Mouse (Mus musculus) lung, embryonic 15.5 days (tissue): ENCODE results near the gene Runx2. TPM values are rescaled to one million over a fixed set of nuclear protein-coding genes. Genes with fewer than 3 reads are reported as not detected.

Experiments
- ATAC-seq: fragments of 200-750 bp; cut with Nextera tagmentation; 2 replicates; pipeline ENCODE4 v1.8.0; 2017; ENCODE audit warnings: moderate number of reproducible peaks, borderline replicate concordance; ENCODE audit not compliant: low FRiP score, low TSS enrichment; ENCODE audit errors: extremely low read depth
- H3K27ac ChIP-seq: fragments of 300-500 bp; sonication (generic); 2 replicates; pipeline ENCODE4 v1.5.1; 2015; ENCODE audit warnings: moderate library complexity, mild to moderate bottlenecking, inconsistent platforms
- H3K27me3 ChIP-seq: fragments of 300-500 bp; sonication (generic); 2 replicates; pipeline ENCODE4 v1.6.1; 2015; ENCODE audit warnings: inconsistent platforms
- H3K36me3 ChIP-seq: fragments of 300-500 bp; sonication (generic); 2 replicates; pipeline ENCODE4 v1.6.1; 2015; ENCODE audit warnings: inconsistent platforms
- H3K4me1 ChIP-seq: fragments of 300-500 bp; sonication (generic); 2 replicates; pipeline ENCODE4 v1.6.1; 2015; ENCODE audit warnings: inconsistent platforms
- H3K4me2 ChIP-seq: fragments of 300-500 bp; sonication (generic); 2 replicates; pipeline ENCODE4 v1.6.1; 2015; ENCODE audit warnings: inconsistent platforms, mild to moderate bottlenecking, moderate library complexity
- H3K4me3 ChIP-seq: fragments of 300-500 bp; sonication (generic); 2 replicates; pipeline ENCODE4 v1.5.1; 2015; ENCODE audit warnings: mild to moderate bottlenecking, inconsistent platforms
- H3K9ac ChIP-seq: fragments of 300-500 bp; sonication (generic); 2 replicates; pipeline ENCODE4 v1.6.1; 2015; ENCODE audit warnings: inconsistent platforms
- H3K9me3 ChIP-seq: fragments of 300-500 bp; sonication (generic); 2 replicates; pipeline ENCODE4 v1.6.1; 2016; ENCODE audit warnings: inconsistent platforms
- WGBS: fragments of 180-500 bp; shearing (Covaris S2); methylation state at CpG from one replicate; pipeline ENCODE4 v1.1.7; 2015; 5-methylcytosine and 5-hydroxymethylcytosine counted together
- polyA plus RNA-seq: library from polyadenylated mRNA; unstranded; fragments of >200 nt; fragmentation: Nextera tagmentation; extraction: Ambion mirVana; gene quantifications from 2 replicates; pipeline ENCODE4 v1.2.1, GENCODE M21; 2015

Gene Runx2
- polyA plus RNA-seq, 1 experiment from 2014 or later: 0.80 TPM

DNA sequence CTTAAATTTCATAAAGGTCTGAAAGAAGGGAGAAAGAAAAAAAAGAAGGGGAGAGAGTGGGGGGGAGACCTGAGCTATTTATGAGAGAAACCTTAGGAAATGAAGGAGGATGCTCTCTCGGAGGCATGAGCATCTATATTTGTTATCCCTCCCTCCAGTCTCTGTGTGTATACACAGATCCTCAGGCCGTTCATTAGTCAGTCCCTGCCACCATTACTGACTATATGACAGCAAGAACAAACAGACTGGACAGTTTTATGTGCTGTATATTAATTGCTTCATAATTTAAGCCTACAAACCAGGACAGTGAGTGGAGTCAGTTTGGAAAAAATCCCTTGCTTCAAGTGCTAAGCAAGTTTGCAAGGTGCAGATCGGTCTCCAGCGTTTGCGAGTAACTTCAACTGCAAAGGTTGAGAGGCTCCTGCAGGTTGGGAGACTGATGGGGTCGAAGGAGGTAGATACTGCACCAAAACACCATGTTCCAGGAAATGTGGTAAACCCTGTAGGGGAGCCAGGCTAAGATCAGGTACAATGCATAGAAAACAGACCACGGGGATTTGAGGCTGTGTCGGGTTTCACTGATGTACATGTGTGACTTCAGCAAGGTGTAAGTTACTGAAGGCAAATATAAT lies 248.6 kb downstream of the Runx2 start:
- ATAC-seq: 0 out of 2 replicates have a peak, but pooled peaks have one; percentile 31
- peaks cover 85% of the 10 kb centered on the region for H3K27me3 ChIP-seq

DNA sequence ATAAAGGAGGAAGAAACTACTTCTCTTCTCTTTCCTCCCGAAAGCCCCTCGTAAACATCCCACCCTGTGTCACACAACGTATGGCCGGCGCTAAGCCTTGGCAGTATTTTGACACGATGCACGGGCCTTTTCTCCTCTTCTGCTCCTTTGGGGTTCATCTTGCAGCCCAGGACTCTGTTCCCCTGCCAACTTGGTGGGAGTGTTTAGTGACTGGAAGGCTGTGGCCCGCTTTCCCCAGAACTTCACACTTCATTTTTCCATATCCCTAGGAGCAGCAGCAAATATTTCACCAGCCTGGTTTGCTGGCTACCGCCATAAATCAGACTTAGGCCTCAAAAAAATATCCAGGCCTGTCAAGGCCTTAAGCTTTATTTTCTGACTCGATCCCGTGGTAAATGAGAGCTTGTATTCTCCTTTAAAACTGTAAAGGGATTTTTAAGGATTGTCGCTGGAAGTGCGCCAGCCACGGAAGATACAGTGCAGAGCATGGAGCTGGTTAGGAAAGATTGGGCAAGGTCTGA lies 249.2 kb downstream of the Runx2 start:
- H3K27me3 ChIP-seq: peaks cover 85% of the 10 kb centered on the region

More for the DNA sequence above, 248.6 kb downstream of the Runx2 start:
- Histone ChIP-seq H3K36me3 (no peaks in the 10 kb centered on the region), H3K4me3 (no peak overlapping the region), H3K27ac (no peak overlapping the region), H3K4me1 (no peaks in the 10 kb centered on the region), H3K4me2 (no peak overlapping the region), H3K9me3 (no peaks in the 10 kb centered on the region), H3K9ac (no peak overlapping the region)
- 41% methylated on average over 8 of the region's 8 CpGs for WGBS

DNA sequence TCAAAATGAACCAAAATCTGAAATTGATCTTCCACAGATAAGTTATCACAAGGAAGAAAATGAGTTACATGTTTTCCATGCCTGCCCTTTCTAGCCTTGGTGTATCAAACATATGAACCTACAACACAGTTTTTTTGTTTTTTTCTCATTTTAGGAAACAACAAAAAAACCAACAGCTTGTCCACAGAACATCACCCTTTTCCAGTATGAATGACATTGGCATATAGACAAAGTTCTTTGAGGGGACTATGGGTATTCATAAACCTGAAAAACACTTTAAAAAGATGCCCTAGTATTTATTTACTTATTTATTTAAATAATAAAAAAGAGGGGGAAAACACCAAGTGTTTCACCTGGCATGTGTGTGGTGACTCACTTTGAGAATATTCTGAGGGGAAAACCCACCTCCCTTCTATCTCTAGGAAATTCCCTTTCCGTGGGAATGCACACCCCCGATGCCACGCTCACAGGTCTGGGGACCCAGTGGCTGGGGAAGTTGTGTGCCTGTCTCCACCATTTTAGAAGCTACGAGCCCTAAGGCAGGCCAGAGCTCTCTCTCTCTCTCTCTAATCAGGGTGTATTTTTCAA lies 249.9 kb downstream of the Runx2 start:
- H3K27ac ChIP-seq: no peak overlapping the region
- no peaks in the 10 kb centered on the region for H3K4me1 ChIP-seq
- H3K4me2 ChIP-seq: no peak overlapping the region
- H3K27me3 ChIP-seq: peaks cover 85% of the 10 kb centered on the region
- H3K4me3 ChIP-seq: no peak overlapping the region
- 67% methylated on average over 4 of the region's 4 CpGs for WGBS
- no peak for ATAC-seq
- H3K9ac ChIP-seq: no peak overlapping the region
- no peaks in the 10 kb centered on the region for H3K36me3 ChIP-seq
- H3K9me3 ChIP-seq: no peaks in the 10 kb centered on the region

More for the DNA sequence above, 249.2 kb downstream of the Runx2 start:
- H3K4me2 ChIP-seq: no peak overlapping the region
- H3K27ac ChIP-seq: no peak overlapping the region
- no peak overlapping the region for H3K4me3 ChIP-seq
- no peaks in the 10 kb centered on the region for H3K36me3 ChIP-seq
- WGBS: 34% methylated on average over 14 of the region's 14 CpGs
- peak; percentile 82; the same call in 1 of the 2 replicates for ATAC-seq
- H3K4me1 ChIP-seq: no peaks in the 10 kb centered on the region
- no peaks in the 10 kb centered on the region for H3K9me3 ChIP-seq
- H3K9ac ChIP-seq: no peak overlapping the region

DNA sequence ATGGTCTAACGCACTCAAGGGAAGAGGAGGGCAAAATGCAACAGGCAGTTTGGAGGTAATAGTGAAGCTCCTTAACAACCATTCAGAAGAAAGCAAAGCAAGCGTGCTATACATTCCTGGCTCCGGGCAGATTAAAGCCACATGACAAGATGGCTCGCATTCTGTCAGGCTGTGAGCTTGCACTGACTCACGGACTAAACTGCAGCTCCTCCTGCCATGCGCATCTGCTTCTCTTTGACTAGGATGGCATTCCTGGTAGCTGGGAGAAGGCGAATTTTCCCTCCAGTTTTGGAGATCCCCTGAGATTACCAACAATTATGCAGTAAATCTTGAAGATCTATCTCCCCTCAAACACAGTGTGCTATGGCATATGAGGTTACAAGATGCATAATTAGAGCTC lies 254.6 kb downstream of the Runx2 start:
- Histone ChIP-seq H3K27ac (no peak overlapping the region), H3K4me3 (no peak overlapping the region), H3K9me3 (no peaks in the 10 kb centered on the region), H3K27me3 (peaks cover 83% of the 10 kb centered on the region), H3K36me3 (no peaks in the 10 kb centered on the region), H3K4me2 (no peak overlapping the region), H3K9ac (no peak overlapping the region), H3K4me1 (no peaks in the 10 kb centered on the region)
- ATAC-seq: no peak
- WGBS: 65% methylated on average over 7 of the region's 7 CpGs

DNA sequence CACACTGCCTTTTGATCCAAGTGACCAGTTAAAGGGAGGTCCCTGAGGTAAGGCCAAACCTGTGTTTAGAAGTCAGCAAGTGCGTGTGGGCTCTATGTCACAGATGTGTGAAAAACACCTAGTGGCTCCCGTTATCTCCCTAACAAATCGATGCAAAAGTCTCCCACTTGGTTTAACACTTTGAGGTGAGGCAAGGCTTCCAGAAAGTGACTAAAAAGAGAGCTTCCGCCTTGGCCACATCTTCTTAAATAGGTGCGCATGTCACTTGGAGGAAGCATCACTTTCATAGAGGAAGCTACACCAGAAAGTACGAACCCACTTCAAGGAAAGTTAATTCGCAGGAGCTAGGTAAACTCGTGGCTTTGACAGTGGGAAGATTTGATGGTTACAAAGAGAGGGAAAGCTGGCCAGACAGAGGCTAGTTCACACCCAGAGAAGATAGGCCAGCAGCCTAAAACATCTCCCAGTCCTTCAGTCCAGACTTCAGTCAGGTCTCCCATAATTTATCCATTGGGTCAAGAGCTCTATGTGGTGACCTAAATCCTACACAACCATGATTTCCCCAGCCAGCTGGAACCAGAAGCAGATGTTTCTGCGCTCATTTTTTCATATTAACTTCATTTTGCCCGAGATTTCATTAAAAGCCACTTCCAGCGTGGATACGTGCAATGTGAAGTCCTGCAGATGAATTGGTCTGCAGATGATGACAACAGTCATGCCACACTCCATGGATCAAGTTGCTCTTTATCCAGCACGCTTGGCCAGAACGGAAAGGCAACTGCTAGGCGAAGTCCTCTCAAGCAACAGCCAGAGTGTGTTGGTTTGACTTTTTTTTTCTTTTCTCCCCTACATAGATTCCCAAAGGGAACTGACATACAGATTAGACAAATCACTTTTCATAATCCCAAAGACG lies 257.1 kb downstream of the Runx2 start:
- no peak overlapping the region for H3K4me2 ChIP-seq
- H3K9ac ChIP-seq: no peak overlapping the region
- ATAC-seq: peak; percentile 77
- no peak overlapping the region for H3K27ac ChIP-seq
- H3K4me3 ChIP-seq: no peak overlapping the region
- no peaks in the 10 kb centered on the region for H3K4me1 ChIP-seq
- H3K9me3 ChIP-seq: no peaks in the 10 kb centered on the region
- 44% methylated on average over 16 of the region's 16 CpGs for WGBS
- no peaks in the 10 kb centered on the region for H3K36me3 ChIP-seq
- H3K27me3 ChIP-seq: peaks cover 70% of the 10 kb centered on the region

DNA sequence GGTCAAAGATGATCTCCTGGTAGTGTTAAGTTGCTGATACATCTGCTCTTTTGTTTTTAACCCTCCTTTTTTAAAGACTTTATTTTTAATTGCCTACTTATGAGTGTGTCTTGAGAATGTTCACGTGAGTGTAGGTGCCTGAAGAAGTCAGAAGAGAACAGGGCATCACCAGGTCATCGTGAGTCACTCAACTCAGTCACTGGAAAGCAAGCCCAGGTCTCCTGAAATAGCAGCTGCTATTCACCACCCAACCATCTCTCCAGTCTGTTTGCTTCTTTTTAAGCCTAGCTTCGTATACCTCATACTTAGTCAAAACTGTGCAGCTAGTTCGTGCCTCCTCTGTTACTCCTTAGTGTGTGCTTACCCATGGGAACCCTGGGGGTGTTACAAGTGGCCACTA lies 259.7 kb downstream of the Runx2 start:
- ATAC-seq: no peak
- H3K9me3 ChIP-seq: no peaks in the 10 kb centered on the region
- H3K4me1 ChIP-seq: no peaks in the 10 kb centered on the region
- WGBS: 62% methylated on average over 4 of the region's 4 CpGs
- no peak overlapping the region for H3K9ac ChIP-seq
- H3K27ac ChIP-seq: no peak overlapping the region
- H3K4me2 ChIP-seq: no peak overlapping the region
- no peak overlapping the region for H3K4me3 ChIP-seq
- H3K27me3 ChIP-seq: peaks cover 60% of the 10 kb centered on the region
- no peaks in the 10 kb centered on the region for H3K36me3 ChIP-seq

DNA sequence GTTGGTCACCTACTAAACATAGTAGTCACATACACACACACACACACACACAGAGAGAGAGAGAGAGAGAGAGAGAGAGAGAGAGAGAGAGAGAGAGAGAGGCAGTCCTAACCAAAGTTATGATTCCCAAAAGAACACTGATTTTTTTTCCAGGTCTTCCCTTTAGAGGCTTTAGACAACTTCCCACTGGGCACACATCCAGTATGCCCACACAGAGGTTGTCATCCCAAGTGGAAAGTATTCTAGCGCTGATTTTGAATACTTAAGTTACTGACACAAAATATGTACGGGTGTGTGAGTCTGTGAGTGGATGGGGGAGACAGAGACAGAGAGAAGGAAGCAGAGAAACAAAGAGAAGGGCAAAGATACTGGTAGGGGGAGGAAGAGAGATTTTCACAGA lies 265.0 kb downstream of the Runx2 start:
- no peaks in the 10 kb centered on the region for H3K9me3 ChIP-seq
- no peaks in the 10 kb centered on the region for H3K4me1 ChIP-seq
- no peak overlapping the region for H3K9ac ChIP-seq
- no peak for ATAC-seq
- no peaks in the 10 kb centered on the region for H3K36me3 ChIP-seq
- peaks cover 65% of the 10 kb centered on the region for H3K27me3 ChIP-seq
- no peak overlapping the region for H3K27ac ChIP-seq
- no peak overlapping the region for H3K4me3 ChIP-seq
- 61% methylated on average over 2 of the region's 2 CpGs for WGBS
- H3K4me2 ChIP-seq: no peak overlapping the region

DNA sequence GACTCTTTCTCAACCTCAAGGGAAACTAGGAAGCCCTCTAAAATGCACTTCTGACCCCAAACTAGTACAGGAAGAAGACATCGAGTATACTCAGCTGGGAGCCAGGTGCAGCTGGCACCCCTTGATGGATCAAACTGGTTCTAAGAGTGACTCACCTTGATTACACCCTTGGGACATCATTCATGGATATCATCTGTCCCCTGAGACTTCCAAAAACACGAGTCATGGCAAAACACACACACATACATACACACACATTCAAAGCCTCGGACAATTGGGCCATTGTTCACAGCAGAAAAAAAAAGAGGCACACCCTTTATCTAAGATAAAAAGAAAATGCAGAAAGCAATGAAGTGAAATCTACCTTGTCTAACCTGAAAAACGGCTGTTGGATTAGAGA lies 266.7 kb downstream of the Runx2 start:
- ATAC-seq: no peak
- 51% methylated on average over 4 of the region's 4 CpGs for WGBS

DNA sequence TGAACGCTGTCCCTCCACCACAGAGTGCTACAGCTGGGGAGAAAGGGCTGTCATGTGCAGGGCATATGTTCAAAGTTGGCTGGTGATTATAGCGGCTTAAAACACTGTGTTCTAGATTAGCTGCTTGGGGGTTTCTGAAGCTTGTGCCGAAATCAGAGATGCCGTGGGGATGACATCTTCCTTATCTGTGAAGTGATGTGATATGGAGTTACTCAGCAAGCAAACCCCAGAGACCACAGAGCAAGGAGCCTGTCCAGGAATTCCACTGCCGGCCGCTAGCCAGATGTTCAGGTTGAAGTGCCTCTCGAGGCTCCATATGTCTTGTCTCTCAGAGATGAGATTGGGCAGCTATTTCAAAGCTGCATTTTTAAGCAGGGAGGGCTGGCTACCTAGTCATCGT lies 267.8 kb downstream of the Runx2 start:
- no peak overlapping the region for H3K4me2 ChIP-seq
- peaks cover 49% of the 10 kb centered on the region for H3K27me3 ChIP-seq
- no peak for ATAC-seq
- no peak overlapping the region for H3K4me3 ChIP-seq
- H3K9me3 ChIP-seq: no peaks in the 10 kb centered on the region
- 25% methylated on average over 8 of the region's 8 CpGs for WGBS
- H3K36me3 ChIP-seq: no peaks in the 10 kb centered on the region
- no peak overlapping the region for H3K9ac ChIP-seq
- H3K27ac ChIP-seq: no peak overlapping the region
- H3K4me1 ChIP-seq: no peaks in the 10 kb centered on the region

More for the DNA sequence above, 266.7 kb downstream of the Runx2 start:
- Histone ChIP-seq H3K4me1 (no peaks in the 10 kb centered on the region), H3K27ac (no peak overlapping the region), H3K27me3 (peaks cover 60% of the 10 kb centered on the region), H3K9ac (no peak overlapping the region), H3K4me2 (no peak overlapping the region), H3K4me3 (no peak overlapping the region), H3K9me3 (no peaks in the 10 kb centered on the region), H3K36me3 (no peaks in the 10 kb centered on the region)

DNA sequence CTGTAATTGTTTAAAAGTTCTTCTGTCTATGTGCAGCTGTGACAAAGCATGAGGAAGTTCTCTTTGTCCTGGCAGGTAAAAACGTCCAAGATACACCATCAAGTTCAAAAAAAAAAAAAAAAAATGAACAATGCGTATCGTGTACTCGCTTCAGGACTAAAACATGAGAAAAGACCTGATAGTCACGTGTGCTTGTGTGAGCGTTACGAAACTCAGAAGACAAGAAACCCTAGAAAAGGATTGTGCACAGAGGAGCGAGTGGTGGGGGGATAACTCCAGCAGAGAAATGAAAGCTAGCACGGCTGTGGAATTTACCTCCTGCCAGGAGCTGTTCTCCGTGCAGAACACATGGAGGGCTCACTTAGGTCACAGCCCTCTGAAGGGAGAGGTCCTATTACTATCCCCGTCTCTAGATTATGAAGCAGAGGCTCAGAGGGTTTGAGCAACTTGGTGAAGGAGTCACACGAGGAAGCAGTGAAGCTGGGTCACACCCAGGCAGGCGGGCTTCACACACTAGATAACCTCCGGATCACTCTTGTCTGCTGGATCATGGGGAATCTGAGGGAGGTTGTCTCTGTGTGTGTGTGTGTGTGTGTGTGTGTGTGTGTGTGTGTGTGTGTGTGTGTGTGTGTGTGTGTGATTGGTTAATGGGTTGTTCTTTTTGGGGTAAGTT lies 269.3 kb downstream of the Runx2 start:
- no peak for ATAC-seq
- H3K4me1 ChIP-seq: no peaks in the 10 kb centered on the region
- no peaks in the 10 kb centered on the region for H3K36me3 ChIP-seq
- peaks cover 50% of the 10 kb centered on the region for H3K27me3 ChIP-seq
- H3K4me2 ChIP-seq: no peak overlapping the region; the same call in 1 of the 2 replicates
- WGBS: 43% methylated on average over 14 of the region's 14 CpGs
- no peak overlapping the region for H3K9ac ChIP-seq
- H3K27ac ChIP-seq: no peak overlapping the region
- H3K9me3 ChIP-seq: no peaks in the 10 kb centered on the region
- H3K4me3 ChIP-seq: no peak overlapping the region

DNA sequence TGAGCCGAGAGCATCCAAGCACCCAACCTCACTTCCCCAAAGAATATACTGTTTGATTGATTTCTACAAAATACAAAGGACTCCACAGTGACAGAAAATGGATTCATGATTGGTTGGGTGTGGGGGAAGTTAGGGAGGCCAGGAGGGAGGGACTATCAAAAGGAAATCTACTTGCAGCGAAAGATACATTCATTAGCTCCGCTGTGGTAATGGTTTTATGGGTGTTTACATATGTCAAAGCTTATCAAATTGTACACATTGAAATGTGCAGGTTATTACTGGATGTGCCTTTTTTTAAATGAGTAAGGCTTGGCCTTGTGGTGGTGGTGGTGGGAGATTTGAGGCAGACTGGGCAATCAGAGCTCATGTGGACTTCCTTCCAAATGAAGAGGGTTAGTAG lies 271.9 kb downstream of the Runx2 start:
- Histone ChIP-seq H3K27ac (no peak overlapping the region), H3K27me3 (peaks cover 61% of the 10 kb centered on the region), H3K4me3 (no peak overlapping the region), H3K4me2 (no peak overlapping the region), H3K36me3 (no peaks in the 10 kb centered on the region), H3K9ac (no peak overlapping the region), H3K9me3 (no peaks in the 10 kb centered on the region), H3K4me1 (no peaks in the 10 kb centered on the region)
- WGBS: 66% methylated on average over 3 of the region's 3 CpGs
- no peak for ATAC-seq
